Mouse (Mus musculus): ENCODE data around the gene Kbtbd6. TPM values are rescaled to one million over a fixed set of nuclear protein-coding genes. Genes with fewer than 3 reads are reported as not detected.

Gene Kbtbd6
- polyA plus RNA-seq, 1 experiment, result 0.15 TPM

GRCm38 (mm10) chr14:79481339-79482151 lies 29.9 kb downstream of the Kbtbd6 start, which contains the start of gene Wbp4:
TSS of gene Wbp4 (minus strand) at chr14:79481520.
- DNase-seq (ENCODE audit: low spot score), result peak; percentile 85

- DNase-seq (ENCODE audit: low spot score), result no peak
Measured at GRCm38 (mm10) chr14:79482251-79482661, 30.6 kb downstream of the Kbtbd6 start.

GRCm38 (mm10) chr14:79482747-79483355 lies 31.2 kb downstream of the Kbtbd6 start:
- no peak for DNase-seq (ENCODE audit: low spot score)

- no peak for DNase-seq (ENCODE audit: low spot score)
Measured at GRCm38 (mm10) chr14:79483611-79484120, 32.0 kb downstream of the Kbtbd6 start.

GRCm38 (mm10) chr14:79486617-79486992 lies 35.0 kb downstream of the Kbtbd6 start:
- no peak for DNase-seq (ENCODE audit: low spot score)

GRCm38 (mm10) chr14:79486993-79487731 lies 35.5 kb downstream of the Kbtbd6 start:
- DNase-seq (ENCODE audit: low spot score), result no peak

GRCm38 (mm10) chr14:79488531-79488930 lies 36.9 kb downstream of the Kbtbd6 start:
- no peak for DNase-seq (ENCODE audit: low spot score)

GRCm38 (mm10) chr14:79489150-79489549 lies 37.5 kb downstream of the Kbtbd6 start:
- no peak for DNase-seq (ENCODE audit: low spot score)

- DNase-seq (ENCODE audit: low spot score), result no peak
Measured at GRCm38 (mm10) chr14:79490246-79490645, 38.6 kb downstream of the Kbtbd6 start.

GRCm38 (mm10) chr14:79494349-79494748 lies 42.7 kb downstream of the Kbtbd6 start:
- DNase-seq (ENCODE audit: low spot score), result no peak

- DNase-seq (ENCODE audit: low spot score), result no peak
Measured at GRCm38 (mm10) chr14:79499326-79499725, 47.7 kb downstream of the Kbtbd6 start.

- DNase-seq (ENCODE audit: low spot score), result no peak
Measured at GRCm38 (mm10) chr14:79500756-79501155, 49.1 kb downstream of the Kbtbd6 start.

- no peak for DNase-seq (ENCODE audit: low spot score)
Measured at GRCm38 (mm10) chr14:79503371-79504075, 51.9 kb downstream of the Kbtbd6 start.

Other genes starting within 250 kb of the Kbtbd6 start
- not detected in 2 replicates for gene Zfp957, start 204.5 kb upstream of the Kbtbd6 start, polyA plus RNA-seq (2012; rRNA removed)
- gene Rgcc, start 150.2 kb upstream of the Kbtbd6 start, polyA plus RNA-seq (2012; rRNA removed), result 13.4 and 20.1 TPM in 2 replicates
- gene Naa16, start 61.1 kb upstream of the Kbtbd6 start, polyA plus RNA-seq (2012; rRNA removed), result 11.4 and 13.3 TPM in 2 replicates
- gene Mtrf1, start 54.1 kb upstream of the Kbtbd6 start, polyA plus RNA-seq (2012; rRNA removed), result 6.4 and 6.6 TPM in 2 replicates
- 5.2 and 6.1 TPM in 2 replicates for gene Kbtbd7, start 25.3 kb upstream of the Kbtbd6 start, polyA plus RNA-seq (2012; rRNA removed)
- gene Elf1, start 29.4 kb downstream of the Kbtbd6 start, polyA plus RNA-seq (2012; rRNA removed), result 40.7 and 41.9 TPM in 2 replicates
- gene Wbp4, start 29.7 kb downstream of the Kbtbd6 start, polyA plus RNA-seq (2012; rRNA removed), result 17.8 and 18.7 TPM in 2 replicates
- 49.3 and 59.6 TPM in 2 replicates for gene Sugt1, start 135.9 kb downstream of the Kbtbd6 start, polyA plus RNA-seq (2012; rRNA removed)
- 1.7 and 2.1 TPM in 2 replicates for gene Cnmd, start 210.3 kb downstream of the Kbtbd6 start, polyA plus RNA-seq (2012; rRNA removed)